Mouse (Mus musculus) midbrain, postnatal 0 days (tissue): ENCODE data around the gene Hus1. TPM values are rescaled to one million over a fixed set of nuclear protein-coding genes. Genes with fewer than 3 reads are reported as not detected.

ENCODE experiments used
- ATAC-seq: fragments of 200-750 bp; cut with Nextera tagmentation; 2 replicates; pipeline ENCODE4 v1.8.0; 2017; ENCODE audit warnings: moderate number of reproducible peaks, mild to moderate bottlenecking, moderate TSS enrichment, moderate library complexity; ENCODE audit not compliant: low FRiP score
- DNase-seq: peaks from one replicate; pipeline ENCODE4 v3.0.0-alpha.2; 2015; ENCODE audit warnings: low spot score
- H3K27ac ChIP-seq: fragments of 300-500 bp; sonication (generic); 2 replicates; pipeline ENCODE4 v1.5.1; 2014; ENCODE audit warnings: low read depth, mild to moderate bottlenecking, low read length, mixed read lengths
- H3K27me3 ChIP-seq: fragments of 300-500 bp; sonication (generic); 2 replicates; pipeline ENCODE4 v1.6.1; 2014; ENCODE audit warnings: low read length, control low read depth, mixed read lengths; ENCODE audit not compliant: insufficient read depth
- H3K36me3 ChIP-seq: fragments of 300-500 bp; sonication (generic); 2 replicates; pipeline ENCODE4 v1.6.1; 2014; ENCODE audit warnings: low read length, control low read depth, mixed read lengths; ENCODE audit not compliant: insufficient read depth
- H3K4me1 ChIP-seq: fragments of 300-500 bp; sonication (generic); 2 replicates; pipeline ENCODE4 v1.6.1; 2014; ENCODE audit warnings: mild to moderate bottlenecking, control low read depth, antibody characterized with exemption, low read length, mixed read lengths; ENCODE audit not compliant: insufficient read depth
- H3K4me2 ChIP-seq: fragments of 300-500 bp; sonication (generic); 2 replicates; pipeline ENCODE4 v1.6.1; 2014; ENCODE audit warnings: low read depth, mild to moderate bottlenecking, low read length, mixed read lengths; ENCODE audit not compliant: poor library complexity, severe bottlenecking
- H3K4me3 ChIP-seq: fragments of 300-500 bp; sonication (generic); 2 replicates; pipeline ENCODE4 v1.5.1; 2014; ENCODE audit warnings: low read depth, mild to moderate bottlenecking, low read length, moderate library complexity
- H3K9ac ChIP-seq: fragments of 300-500 bp; sonication (generic); replicated peaks from 2 replicates; pipeline ENCODE4 v1.6.1; 2014; ENCODE audit warnings: mild to moderate bottlenecking, low read length, moderate library complexity, mixed read lengths; ENCODE audit not compliant: poor library complexity, severe bottlenecking
- H3K9me3 ChIP-seq: fragments of 300-500 bp; sonication (generic); 2 replicates; pipeline ENCODE4 v1.6.1; 2016; ENCODE audit warnings: low read length, control low read depth
- CTCF ChIP-seq: IDR thresholded peaks from 2 replicates; pipeline ENCODE4 v1.5.1; 2016; ENCODE audit warnings: antibody characterized with exemption, mild to moderate bottlenecking
- WGBS: fragments of 180-500 bp; shearing (Covaris S2); extraction: QIAGEN DNeasy Blood & Tissue Kit; methylation state at CpG from one replicate; pipeline ENCODE4 v1.1.7; 2014; 5-methylcytosine and 5-hydroxymethylcytosine counted together
- polyA plus RNA-seq: library from polyadenylated mRNA; unstranded; fragments of >200 nt; fragmentation: Nextera tagmentation; extraction: Ambion mirVana; gene quantifications from 2 replicates; pipeline ENCODE4 v1.2.1, GENCODE M21; 2015
- total RNA-seq: library from RNA; depleted of rRNA; stranded (reverse); fragments of >200 nt; gene quantifications from 2 replicates; pipeline ENCODE4 v1.2.3, GENCODE M21; 2014

Hus1 gene
- total and polyA plus RNA-seq, 2 experiments from 2014 or later: 8.7 to 17.0 TPM

GRCm38 (mm10) chr11:8973166-8973565 lies 37.8 kb downstream of the Hus1 start, which contains the start of gene Pkd1l1:
Gene Pkd1l1, minus strand, starts transcription at chr11:8973266.
- no peaks in the 10 kb centered on the region for H3K27me3 ChIP-seq
- no peak within 1 kb of the TSS for H3K9ac ChIP-seq
- no peak within 1 kb of the TSS for H3K27ac ChIP-seq
- no peak for TF ChIP-seq CTCF
- DNase-seq: no peak
- no peaks in the 10 kb centered on the region for H3K4me1 ChIP-seq
- no peak within 1 kb of the TSS for H3K4me2 ChIP-seq
- H3K36me3 ChIP-seq: no peaks in the 10 kb centered on the region
- WGBS: 49% methylated on average over 3 of the region's 3 CpGs
- no peak for ATAC-seq
- no peak within 1 kb of the TSS for H3K4me3 ChIP-seq
- H3K9me3 ChIP-seq: no peaks in the 10 kb centered on the region

GRCm38 (mm10) chr11:8972093-8972492 lies 38.9 kb downstream of the Hus1 start:
- WGBS: 89% methylated on average over 6 of the region's 6 CpGs

GRCm38 (mm10) chr11:8970509-8970908 lies 40.5 kb downstream of the Hus1 start:
- Histone ChIP-seq H3K4me2 (no peak overlapping the region), H3K27ac (no peak overlapping the region), H3K9ac (no peak overlapping the region), H3K9me3 (no peaks in the 10 kb centered on the region), H3K36me3 (no peaks in the 10 kb centered on the region), H3K4me3 (no peak overlapping the region), H3K27me3 (no peaks in the 10 kb centered on the region), H3K4me1 (no peaks in the 10 kb centered on the region)
- DNase-seq (no peak), ATAC-seq (no peak)
- WGBS: 72% methylated on average over 9 of the region's 9 CpGs
- no peak for TF ChIP-seq CTCF

More at GRCm38 (mm10) chr11:8972093-8972492, 38.9 kb downstream of the Hus1 start:
- H3K4me3 ChIP-seq: no peak overlapping the region
- DNase-seq (no peak), ATAC-seq (no peak)
- no peaks in the 10 kb centered on the region for H3K36me3 ChIP-seq
- no peaks in the 10 kb centered on the region for H3K9me3 ChIP-seq
- no peak overlapping the region for H3K9ac ChIP-seq
- no peak overlapping the region for H3K4me2 ChIP-seq
- no peaks in the 10 kb centered on the region for H3K4me1 ChIP-seq
- H3K27ac ChIP-seq: no peak overlapping the region
- TF ChIP-seq CTCF: no peak
- H3K27me3 ChIP-seq: no peaks in the 10 kb centered on the region

DNA sequence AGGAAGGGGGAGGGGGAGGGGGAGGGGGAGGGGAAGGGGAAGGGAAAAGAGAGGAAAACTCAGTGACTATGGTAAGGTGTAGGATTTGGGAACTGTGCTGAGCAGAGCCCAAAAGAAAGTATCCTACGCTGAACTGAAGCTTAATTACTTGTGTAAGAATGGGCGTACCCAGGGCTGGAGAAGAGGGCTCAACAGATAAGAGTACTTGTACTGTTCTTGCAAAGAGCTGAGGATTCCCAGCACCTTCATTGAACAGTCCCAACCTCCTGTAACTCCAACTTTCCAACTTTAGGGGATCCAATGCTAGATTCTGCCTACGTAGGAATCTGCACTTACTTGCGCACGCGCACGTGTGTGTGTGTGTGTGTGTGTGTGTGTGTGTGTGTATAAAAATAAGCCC lies 42.9 kb downstream of the Hus1 start:
- no peaks in the 10 kb centered on the region for H3K27me3 ChIP-seq
- no peak overlapping the region for H3K4me2 ChIP-seq
- no peak overlapping the region for H3K27ac ChIP-seq
- H3K9ac ChIP-seq: no peak overlapping the region
- DNase-seq (no peak), ATAC-seq (no peak)
- 96% methylated on average over 7 of the region's 7 CpGs for WGBS
- H3K4me1 ChIP-seq: no peaks in the 10 kb centered on the region
- H3K4me3 ChIP-seq: no peak overlapping the region
- no peak for TF ChIP-seq CTCF
- no peaks in the 10 kb centered on the region for H3K36me3 ChIP-seq
- no peaks in the 10 kb centered on the region for H3K9me3 ChIP-seq

- no peaks in the 10 kb centered on the region for H3K36me3 ChIP-seq
- WGBS: 56% methylated on average over 10 of the region's 10 CpGs
- no peaks in the 10 kb centered on the region for H3K27me3 ChIP-seq
- H3K4me2 ChIP-seq: no peak overlapping the region
- no peaks in the 10 kb centered on the region for H3K9me3 ChIP-seq
- H3K4me3 ChIP-seq: no peak overlapping the region
- DNase-seq (peak; percentile 50), ATAC-seq (no peak)
- no peak overlapping the region for H3K9ac ChIP-seq
- TF ChIP-seq CTCF: no peak
- 0 out of 2 replicates have a peak, but pooled peaks cover 3% of the 10 kb centered on the region for H3K4me1 ChIP-seq
- H3K27ac ChIP-seq: peak overlapping the region; percentile 43; the same call in 1 of the 2 replicates
Measured at GRCm38 (mm10) chr11:8958572-8958971, 52.4 kb downstream of the Hus1 start.

DNA sequence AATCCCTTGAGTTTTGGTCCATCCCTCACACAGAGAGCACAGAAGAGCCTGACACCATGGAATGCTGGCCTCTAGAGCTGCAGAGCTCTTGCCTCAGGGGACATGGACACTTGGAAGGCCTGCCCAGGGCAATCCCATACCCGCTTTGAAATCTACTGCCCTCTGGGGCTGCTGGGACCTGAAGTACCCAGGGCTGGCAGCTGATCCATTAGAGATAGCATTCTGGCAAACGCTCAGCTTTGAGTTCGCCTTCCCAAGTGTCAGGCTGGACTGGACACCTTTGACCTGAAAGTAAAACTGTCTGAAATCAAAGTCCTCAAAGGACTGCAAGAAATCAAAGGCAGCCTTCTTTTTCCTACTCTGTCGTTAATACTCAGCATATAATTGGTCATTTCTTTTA lies 52.9 kb downstream of the Hus1 start:
- ATAC-seq: peak; percentile 39; the same call in 1 of the 2 replicates
- 71% methylated on average over 4 of the region's 4 CpGs for WGBS
- no peak for DNase-seq
- H3K36me3 ChIP-seq: no peaks in the 10 kb centered on the region
- no peak overlapping the region for H3K27ac ChIP-seq
- H3K4me1 ChIP-seq: 0 out of 2 replicates have a peak, but pooled peaks cover 3% of the 10 kb centered on the region
- TF ChIP-seq CTCF: no peak
- no peaks in the 10 kb centered on the region for H3K27me3 ChIP-seq
- H3K9me3 ChIP-seq: no peaks in the 10 kb centered on the region
- no peak overlapping the region for H3K4me3 ChIP-seq
- H3K4me2 ChIP-seq: no peak overlapping the region
- H3K9ac ChIP-seq: no peak overlapping the region
